Mouse (Mus musculus) lung, postnatal 10 days (tissue): ENCODE data around the gene Aspg.

ENCODE experiments used
- DNase-seq: peaks from one replicate; pipeline ENCODE4 v3.0.0; 2021

The Aspg gene

DNA sequence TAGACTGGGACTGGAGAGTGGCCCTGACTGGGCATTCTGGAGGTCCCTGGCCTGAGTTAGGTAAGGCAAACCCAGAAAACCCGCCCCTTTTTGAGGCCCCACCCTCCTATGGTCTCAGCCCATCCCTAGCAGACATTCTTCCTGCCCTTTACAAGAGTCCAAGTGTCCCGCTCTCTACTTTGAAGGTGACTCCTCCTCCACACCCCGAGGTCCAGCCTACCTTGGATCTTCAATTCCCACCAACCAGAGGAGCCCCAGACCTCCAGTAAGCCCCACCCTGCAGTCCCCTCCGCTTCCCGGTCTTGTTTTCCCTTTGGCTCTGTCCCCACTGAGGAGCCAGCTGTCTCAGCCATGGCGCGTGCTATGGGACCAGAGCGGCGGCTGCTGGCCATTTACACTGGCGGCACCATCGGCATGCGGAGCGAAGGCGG, at the start of gene Aspg:
Aspg (plus strand) TSS at position 139 of the 431 bp plus-strand sequence.
- DNase-seq, result peak; percentile 65

- peak; percentile 85 for DNase-seq
Observed at GRCm38 (mm10) chr12:112077651-112078050, 28.8 kb upstream of the Aspg start.

DNA sequence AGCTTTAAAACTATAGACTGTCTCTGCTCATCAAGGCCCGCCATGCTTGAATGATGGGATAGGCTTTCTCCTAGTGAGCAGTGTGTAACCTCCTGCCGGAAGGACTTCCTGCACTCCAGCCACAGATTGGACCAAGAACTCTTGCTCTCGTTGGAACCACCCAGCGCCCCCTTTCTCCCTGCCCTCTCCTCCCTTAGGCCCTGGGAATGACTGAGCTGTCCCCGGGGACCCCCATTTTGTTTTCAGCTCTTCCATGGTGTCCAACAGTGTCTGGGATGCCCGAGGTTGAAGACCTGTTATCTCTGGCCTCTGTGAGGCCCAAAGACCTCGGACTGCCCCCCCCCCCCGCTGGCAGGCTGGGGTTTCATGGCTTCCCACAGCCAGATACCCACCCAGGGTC, 26.6 kb upstream of the Aspg start:
- DNase-seq, result no peak

DNA sequence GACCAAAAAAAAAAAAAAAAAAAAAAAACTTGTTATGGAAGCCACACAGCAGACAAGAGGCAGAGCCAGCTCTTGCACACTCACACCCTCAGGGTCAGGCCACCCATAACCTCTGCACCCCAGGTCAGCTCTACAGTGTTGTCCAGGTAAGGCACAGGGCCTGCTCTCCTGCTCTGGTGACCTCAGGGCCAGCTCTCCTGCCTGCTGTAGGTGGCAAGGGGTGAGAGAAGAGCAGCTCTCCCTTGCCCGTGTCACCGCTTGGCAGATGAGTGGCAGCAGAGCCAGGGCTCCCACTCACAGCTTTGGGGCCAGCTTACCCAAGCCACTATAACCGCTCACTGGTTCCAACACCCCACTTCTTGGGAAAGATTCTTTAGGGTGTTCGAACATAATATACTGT, 25.6 kb upstream of the Aspg start:
- DNase-seq, result no peak

- DNase-seq, result no peak
Observed at GRCm38 (mm10) chr12:112082241-112082640, 24.2 kb upstream of the Aspg start.

DNA sequence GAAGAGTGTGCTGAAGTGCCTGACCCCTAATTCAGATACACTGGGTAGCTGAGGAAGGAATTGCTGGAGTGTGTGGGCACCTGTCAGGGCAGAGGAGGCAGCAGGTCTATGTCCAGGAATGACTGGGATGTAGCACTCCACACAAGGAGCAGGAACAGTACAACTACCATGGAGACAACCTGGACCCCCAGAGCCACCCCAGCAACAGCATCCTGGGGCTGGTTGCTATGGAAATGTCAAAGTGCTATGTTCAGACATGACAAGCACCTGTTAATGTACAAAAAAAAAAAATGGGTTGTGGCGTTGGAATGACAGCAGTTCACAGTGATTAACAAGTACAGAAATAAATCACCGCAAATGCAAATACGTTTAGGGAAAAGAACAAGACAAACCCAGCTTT, 20.2 kb upstream of the Aspg start:
- DNase-seq, result no peak

DNA sequence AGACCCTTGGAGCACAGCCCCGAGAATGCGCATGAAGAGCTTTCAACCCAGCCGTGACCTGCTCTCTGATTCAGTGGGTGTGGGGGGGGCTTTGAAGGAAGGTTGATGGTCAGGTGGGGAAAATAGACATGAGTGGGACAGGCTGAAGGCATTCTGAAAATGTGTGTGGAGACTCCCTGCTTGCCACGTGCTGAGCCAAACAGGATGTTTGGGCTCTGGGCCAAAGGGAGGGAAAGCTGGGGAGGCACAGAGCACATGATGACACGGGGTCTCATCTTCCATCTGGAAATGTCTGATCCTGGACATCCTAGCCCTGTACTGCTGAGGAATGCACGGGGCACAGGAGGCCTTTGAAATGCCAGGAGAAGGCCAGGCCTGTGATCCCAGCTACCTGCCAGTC, 19.8 kb upstream of the Aspg start:
- DNase-seq, result peak; percentile 25

- DNase-seq, result no peak
Observed at GRCm38 (mm10) chr12:112088609-112089324, 17.7 kb upstream of the Aspg start.

DNA sequence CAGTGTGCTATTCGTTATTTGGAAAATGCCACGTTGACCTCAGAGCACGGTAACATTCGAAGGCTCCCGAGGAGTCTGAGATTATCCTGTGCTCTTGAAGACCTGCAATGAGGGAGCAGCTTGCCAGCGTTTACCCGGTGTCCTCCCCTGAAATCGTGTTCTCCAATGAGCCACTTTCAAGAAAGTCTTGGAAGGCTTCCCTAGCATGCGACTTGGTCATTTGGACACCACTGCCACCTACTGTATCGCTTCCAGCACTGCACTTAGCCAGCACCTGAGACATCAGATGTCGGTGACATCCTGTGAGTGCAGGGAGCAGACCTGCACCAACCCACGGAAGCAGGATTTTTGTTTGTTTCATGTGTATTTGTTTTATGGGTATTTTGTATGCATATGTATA, 15.4 kb upstream of the Aspg start:
- peak; percentile 83 for DNase-seq

GRCm38 (mm10) chr12:112094261-112094880, 12.1 kb upstream of the Aspg start:
- no peak for DNase-seq

GRCm38 (mm10) chr12:112096051-112096732, 10.3 kb upstream of the Aspg start:
- peak; percentile 90 for DNase-seq

GRCm38 (mm10) chr12:112096733-112097117, 9.8 kb upstream of the Aspg start:
- DNase-seq, result no peak

DNA sequence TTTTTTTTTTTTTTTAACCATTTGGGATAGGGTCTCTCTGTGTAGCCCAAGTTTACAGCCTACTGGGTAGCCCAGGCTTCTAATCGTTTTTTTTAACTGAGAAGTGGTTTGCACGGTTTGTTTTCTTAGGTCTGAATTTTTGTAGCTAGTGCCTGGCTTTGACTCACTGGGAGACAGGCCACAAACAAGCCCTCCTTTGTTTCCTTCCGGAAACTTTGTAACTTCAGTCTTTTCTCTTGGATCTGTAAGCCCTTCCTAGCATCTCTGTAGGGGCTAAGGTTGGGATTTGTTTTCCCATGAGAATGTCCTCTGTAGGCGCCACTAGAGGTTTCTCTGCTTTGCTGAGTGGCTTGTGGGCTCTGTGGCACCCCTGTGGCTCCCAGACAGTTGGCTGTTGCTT, 6.4 kb upstream of the Aspg start:
- no peak for DNase-seq

GRCm38 (mm10) chr12:112101045-112101444, 5.4 kb upstream of the Aspg start:
- peak; percentile 72 for DNase-seq

GRCm38 (mm10) chr12:112103179-112103578, 3.3 kb upstream of the Aspg start:
- no peak for DNase-seq

GRCm38 (mm10) chr12:112104890-112105289, 1.6 kb upstream of the Aspg start:
- DNase-seq, result no peak

- no peak for DNase-seq
Observed at GRCm38 (mm10) chr12:112107685-112108084, 1.2 kb downstream of the Aspg start.

DNA sequence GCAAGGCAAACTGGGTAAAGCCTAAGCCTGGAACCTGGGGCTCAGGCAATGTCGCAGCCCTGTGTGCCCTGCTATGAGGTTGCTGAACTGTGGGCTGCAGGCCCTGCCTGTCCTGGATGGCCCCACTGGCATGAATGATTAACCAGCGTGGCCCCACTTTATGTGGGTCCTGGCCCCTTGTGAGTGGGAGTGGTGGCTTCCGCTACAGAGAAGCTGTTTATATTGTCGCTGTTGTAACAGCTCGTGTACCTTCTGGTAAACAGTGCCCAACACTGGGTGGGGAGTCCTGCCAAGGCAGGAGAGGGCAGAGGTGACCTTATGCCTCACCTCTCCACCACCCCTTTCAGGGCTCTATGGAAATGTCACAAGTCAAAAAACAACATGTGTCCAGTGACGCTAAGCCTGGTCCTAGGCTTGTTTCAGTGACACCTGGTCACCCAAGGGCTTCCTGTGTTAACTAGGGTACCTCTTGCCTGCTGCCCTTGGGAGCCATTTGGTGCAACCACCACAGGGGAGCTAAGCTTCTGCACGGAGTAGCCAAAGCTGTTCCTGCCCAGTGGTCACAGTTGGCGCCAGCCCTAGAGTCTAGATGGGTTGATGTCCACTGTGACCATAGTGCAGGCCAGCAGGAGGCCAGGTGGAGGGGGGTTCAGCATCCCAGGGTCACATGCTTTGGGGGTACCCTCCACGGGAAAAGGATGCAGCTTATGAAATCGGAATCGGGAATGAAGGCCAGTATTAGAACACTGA, 2.4 kb downstream of the Aspg start:
- DNase-seq, result no peak

- DNase-seq, result no peak
Observed at GRCm38 (mm10) chr12:112109701-112110100, 3.2 kb downstream of the Aspg start.

DNA sequence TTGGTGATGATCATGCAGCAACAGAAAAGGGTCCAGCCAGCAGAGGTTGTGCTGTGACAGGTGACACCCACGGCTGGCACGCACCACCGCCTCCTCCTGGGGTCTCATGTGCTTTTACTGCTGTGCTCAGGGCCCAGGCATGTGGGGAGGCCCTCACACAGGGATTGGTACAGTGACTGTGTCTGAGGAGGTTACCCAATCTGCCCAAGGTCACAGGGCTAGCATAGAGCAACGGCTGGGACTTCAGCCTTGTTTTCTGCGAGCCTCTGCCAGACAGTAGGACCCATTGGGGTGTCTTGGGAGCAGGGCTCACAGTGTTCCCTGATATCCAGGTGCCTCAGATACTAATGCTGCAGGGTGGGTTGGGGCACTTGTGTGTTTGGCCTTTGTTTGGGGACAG, 4.8 kb downstream of the Aspg start:
- DNase-seq, result no peak

DNA sequence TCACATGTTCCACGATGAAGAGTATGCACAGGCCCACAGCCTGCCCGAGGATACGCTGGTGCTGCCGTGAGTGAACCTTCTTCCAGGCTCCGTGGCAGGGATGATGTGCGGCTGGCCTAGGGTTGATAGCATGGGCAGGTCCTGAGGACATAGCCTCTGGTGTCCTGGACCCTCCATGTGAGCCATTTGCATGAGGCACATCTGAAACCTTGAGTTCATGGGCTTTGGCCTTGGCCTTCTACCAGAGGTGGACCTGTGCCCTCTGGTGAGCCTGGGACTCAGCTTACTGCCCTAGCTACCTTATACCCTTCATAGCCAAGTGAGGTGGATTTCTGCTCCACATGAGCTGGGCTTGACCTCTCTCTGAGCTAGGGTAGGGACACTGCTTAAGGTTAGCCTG, 5.8 kb downstream of the Aspg start:
- DNase-seq, result no peak

DNA sequence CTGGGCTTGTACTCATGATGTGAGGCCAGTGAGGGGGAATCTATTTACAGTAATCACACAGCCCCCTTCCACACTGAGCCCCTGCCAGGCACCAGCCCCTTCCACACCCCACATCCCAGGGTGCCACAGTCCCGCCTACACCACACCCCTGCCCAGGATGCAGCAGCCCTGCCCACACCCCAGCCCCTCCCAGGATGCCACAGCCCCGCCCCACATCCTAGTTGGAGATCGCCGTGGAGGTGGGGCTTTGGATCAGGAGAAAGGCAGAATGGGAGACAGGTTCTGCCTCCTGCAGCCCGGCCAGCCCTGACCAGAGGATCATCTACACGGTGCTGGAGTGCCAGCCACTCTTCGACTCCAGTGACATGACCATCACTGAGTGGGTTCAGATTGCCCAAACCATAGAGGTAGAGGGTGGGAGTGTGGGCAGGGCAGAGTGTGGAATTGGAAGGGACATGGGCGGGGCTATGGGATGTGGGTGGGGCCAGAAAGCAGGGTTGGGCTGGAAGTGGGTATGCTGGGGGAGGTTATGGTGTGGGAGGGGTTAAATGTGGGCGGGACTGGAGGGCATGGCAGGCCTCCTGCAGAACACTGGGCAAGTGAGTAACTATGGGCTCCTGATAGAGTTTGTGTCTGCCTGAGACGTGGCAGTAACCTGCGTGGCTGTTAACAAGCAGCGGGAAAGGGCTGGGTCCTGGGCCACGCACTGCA, 6.4 kb downstream of the Aspg start:
- no peak for DNase-seq

DNA sequence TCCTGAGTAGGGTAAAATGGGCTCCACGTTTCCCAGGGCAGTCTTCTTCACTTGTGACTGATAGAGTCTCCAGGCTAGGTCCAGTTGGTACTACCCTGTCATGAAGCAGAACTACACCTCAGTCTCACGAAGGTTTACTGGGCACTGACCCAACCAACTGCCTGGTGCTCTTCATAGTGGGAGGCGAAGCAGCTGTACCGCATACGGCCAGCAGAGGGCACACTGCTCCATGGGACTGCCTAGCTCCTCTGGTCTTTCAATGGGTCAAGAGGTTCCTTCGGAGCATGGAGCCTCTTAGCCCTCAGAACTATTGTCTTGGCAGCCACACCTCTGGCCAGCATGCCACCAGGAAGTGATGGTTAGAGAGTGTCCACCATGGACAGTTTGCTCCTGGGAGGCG, 7.2 kb downstream of the Aspg start:
- peak; percentile 91 for DNase-seq
